Mouse (Mus musculus): ENCODE results near the gene Stk11. TPM values are rescaled to one million over a fixed set of nuclear protein-coding genes. Genes with fewer than 3 reads are reported as not detected.

Gene Stk11
- total and polyA plus RNA-seq, 2 experiments: 71.5 to 110 TPM

DNA sequence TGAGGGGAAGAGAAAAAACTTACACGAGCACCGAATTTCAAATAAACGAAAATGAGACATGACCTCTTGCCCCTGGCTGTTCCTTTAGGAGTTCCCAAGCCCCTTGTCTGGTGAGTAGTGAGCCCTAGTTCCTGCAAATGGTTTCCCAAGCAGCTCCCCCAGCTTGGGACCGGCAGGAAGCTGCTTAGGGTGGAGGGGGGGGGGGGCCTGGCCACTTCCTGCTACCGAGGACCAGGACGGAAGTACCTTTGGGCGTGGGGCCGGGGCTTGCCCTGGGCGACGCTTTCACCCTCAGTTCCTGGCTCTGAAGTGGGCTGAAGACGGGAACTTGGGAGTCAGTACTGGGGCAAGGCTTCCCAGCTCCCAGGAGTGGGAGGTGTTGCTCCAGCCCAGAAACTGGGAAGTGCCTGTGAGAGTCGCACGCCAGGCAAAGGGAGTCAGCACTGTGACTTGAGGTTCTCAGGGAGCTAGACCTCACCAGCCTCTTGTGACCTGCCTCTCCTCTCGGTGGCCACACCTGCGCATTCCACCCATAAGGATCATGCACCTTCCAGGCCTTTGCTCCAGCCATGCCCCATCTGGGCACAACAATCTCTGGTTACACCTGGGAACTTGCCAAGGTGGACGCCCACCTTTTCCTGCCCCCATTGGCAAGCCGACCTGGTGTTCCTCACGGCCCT lies 42.8 kb downstream of the Stk11 start:
- peaks cover 38% of the 10 kb centered on the region for H3K4me1 ChIP-seq (ENCODE audit: control insufficient read depth, insufficient read depth, low read length)
- 5% methylated on average over 18 of the region's 18 CpGs for WGBS

DNA sequence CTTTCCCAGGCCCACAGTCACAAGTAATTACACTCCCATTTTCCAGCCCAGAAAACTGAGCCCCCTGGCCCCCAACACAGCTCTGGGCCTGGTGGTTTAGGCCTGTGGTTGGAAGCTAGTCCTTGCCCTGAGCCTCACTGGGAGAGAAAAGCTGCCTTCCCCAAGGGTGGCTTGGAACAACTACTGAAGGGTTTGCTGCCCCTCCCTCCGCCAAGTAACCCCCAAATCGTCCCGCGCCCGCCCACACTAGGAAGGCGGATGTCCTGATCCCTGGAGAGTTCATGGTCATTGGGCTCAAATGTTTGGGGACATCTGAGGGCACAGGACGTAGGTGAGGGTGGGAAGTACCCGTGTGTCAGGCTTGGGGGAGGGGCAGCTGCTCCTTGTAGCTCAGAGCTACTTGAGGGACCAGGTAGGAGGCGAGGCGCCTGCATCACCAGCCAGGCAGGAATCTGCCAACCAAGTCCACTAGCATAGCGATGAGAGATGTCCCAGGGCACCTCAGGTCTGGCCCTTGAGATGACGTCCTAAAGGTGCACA lies 43.5 kb downstream of the Stk11 start:
- no peak for TF ChIP-seq POLR2A (IDR thresholded peaks at IDR 0.05; ENCODE audit: extremely low read depth, insufficient read depth, low read length)
- TF ChIP-seq CTCF (IDR thresholded peaks at IDR 0.05; ENCODE audit: low read depth, low read length): no peak
- Histone ChIP-seq H3K4me3 (ENCODE audit: insufficient read depth, low read depth, low read length) (0 out of 2 replicates have a peak overlapping the region, but pooled peaks have one; percentile 1), H3K4me1 (ENCODE audit: control insufficient read depth, insufficient read depth, low read length) (peaks cover 35% of the 10 kb centered on the region), H3K27ac (replicated peaks; ENCODE audit: insufficient read depth, low read depth, low read length) (peak overlapping the region; percentile 72), H3K9ac (ENCODE audit: low read depth, low read length) (peak overlapping the region; percentile 28), H3K27me3 (ENCODE audit: control insufficient read depth, insufficient read depth, low read length) (no peaks in the 10 kb centered on the region), H3K36me3 (ENCODE audit: control insufficient read depth, insufficient read depth, low read length) (peaks cover 24% of the 10 kb centered on the region), H3K79me2 (ENCODE audit: control insufficient read depth, insufficient read depth, low read length) (peaks cover 3% of the 10 kb centered on the region; the same call in 1 of the 2 replicates)
- 2% methylated on average over 12 of the region's 12 CpGs for WGBS
- DNase-seq (ENCODE audit: extremely low read depth, low read depth, low spot score): peak; percentile 67

More for the DNA sequence above, 42.8 kb downstream of the Stk11 start:
- Histone ChIP-seq H3K4me3 (ENCODE audit: insufficient read depth, low read depth, low read length) (no peak overlapping the region), H3K79me2 (ENCODE audit: control insufficient read depth, insufficient read depth, low read length) (peaks cover 3% of the 10 kb centered on the region; the same call in 1 of the 2 replicates), H3K9ac (ENCODE audit: low read depth, low read length) (peak overlapping the region; percentile 23), H3K27ac (replicated peaks; ENCODE audit: insufficient read depth, low read depth, low read length) (peak overlapping the region; percentile 72), H3K27me3 (ENCODE audit: control insufficient read depth, insufficient read depth, low read length) (no peaks in the 10 kb centered on the region), H3K36me3 (ENCODE audit: control insufficient read depth, insufficient read depth, low read length) (peaks cover 27% of the 10 kb centered on the region)
- TF ChIP-seq POLR2A (IDR thresholded peaks at IDR 0.05; ENCODE audit: extremely low read depth, insufficient read depth, low read length): no peak
- TF ChIP-seq CTCF (IDR thresholded peaks at IDR 0.05; ENCODE audit: low read depth, low read length): no peak
- peak; percentile 47 for DNase-seq (ENCODE audit: extremely low read depth, low read depth, low spot score)

DNA sequence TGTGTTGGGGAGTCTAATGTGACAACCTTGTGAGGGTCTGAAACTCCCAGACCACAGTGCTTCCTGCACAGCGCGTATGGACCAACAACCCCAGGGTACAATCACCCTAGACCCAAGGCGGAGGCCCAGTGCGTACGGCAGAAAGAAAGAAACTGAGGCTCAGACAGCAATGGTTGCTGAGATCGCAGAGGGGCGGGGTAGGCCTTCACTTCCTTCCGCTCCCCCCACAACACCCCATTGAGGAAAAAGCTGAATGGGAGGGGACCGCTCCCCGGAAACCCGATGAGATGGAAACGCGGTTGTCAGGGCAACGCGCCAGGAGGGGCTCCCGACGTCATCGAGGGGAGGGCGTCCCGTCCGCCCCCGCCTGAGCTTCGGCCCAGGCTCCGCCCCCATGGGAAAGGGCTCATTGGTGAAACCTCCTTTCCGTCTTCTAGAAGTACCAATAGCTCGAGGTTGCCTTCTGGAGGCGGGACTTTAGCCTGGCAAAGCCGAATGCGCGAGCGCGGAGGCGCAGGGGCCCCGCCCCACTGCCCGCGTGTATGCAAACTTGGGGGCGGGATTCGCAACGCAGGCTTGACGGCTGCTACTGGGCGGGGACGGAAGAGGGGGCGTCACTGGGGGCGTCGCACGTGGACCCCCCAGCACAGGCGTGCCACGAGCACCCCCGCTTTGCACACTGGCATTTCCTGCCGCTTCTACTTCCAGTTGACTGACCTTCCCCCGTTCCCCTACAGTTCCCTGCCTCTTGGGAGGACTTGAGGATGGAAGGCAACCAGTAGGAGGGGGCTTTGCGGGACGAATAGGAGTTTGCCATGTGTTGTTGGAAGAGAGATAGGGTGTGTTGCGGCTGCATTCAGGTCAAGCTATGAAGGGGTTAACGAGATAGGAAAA lies 44.2 kb downstream of the Stk11 start:
- Histone ChIP-seq H3K9ac (ENCODE audit: low read depth, low read length) (peak overlapping the region; percentile 28), H3K36me3 (ENCODE audit: control insufficient read depth, insufficient read depth, low read length) (peaks cover 17% of the 10 kb centered on the region; the same call in 1 of the 2 replicates), H3K27me3 (ENCODE audit: control insufficient read depth, insufficient read depth, low read length) (no peaks in the 10 kb centered on the region), H3K27ac (replicated peaks; ENCODE audit: insufficient read depth, low read depth, low read length) (peak overlapping the region; percentile 92), H3K79me2 (ENCODE audit: control insufficient read depth, insufficient read depth, low read length) (no peaks in the 10 kb centered on the region), H3K4me3 (ENCODE audit: insufficient read depth, low read depth, low read length) (peak overlapping the region; percentile 34), H3K4me1 (ENCODE audit: control insufficient read depth, insufficient read depth, low read length) (peaks cover 29% of the 10 kb centered on the region)
- WGBS: under 1% methylated on average over 55 of the region's 55 CpGs
- TF ChIP-seq CTCF (IDR thresholded peaks at IDR 0.05; ENCODE audit: low read depth, low read length): no peak
- no peak for TF ChIP-seq POLR2A (IDR thresholded peaks at IDR 0.05; ENCODE audit: extremely low read depth, insufficient read depth, low read length)
- DNase-seq (ENCODE audit: extremely low read depth, low read depth, low spot score): peak; percentile 91

DNA sequence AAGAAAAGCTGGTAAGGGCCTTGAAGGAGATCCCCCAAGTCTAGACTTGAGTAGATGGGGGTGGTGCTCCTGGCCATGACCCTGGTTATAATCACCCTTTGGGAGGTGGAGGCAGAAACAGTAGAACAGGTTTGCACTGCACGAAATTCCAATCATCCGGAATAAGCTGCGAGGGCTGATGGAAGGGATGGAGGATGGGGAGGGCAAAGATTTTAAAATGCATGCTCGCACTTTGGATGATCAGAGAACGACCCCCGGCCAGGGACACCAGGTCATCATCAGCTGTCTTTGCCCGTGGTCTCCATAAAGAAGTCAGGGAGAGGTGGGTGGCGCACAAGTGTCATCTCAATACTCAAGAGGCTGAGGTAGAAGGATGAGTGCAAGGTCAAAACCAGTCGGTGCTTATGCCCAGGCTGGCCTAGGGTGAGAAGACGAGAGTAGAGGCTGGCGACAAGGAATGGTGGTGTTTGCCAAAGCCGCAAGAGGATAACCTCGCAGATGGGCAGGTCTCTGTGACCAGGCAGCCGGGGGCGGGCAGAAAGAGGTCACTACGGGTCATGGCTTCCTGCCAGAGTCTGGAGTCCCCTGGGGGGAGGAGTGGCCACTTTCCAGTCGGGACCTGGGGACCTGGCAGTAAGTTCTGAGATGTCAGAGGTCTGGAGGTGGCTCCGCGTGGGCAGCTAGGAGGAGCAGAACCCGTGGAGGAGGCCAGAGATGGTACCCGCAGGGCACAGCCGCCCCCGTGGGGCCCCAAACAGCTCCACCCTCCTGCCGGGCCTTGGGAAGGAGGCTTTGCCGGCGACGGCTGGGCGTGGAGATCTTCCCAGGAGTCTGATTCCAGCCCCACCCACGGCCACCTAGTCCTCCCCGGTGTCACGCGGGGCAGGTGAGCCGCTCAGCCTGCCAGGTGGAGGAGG lies 45.1 kb downstream of the Stk11 start:
- TF ChIP-seq CTCF (IDR thresholded peaks at IDR 0.05; ENCODE audit: low read depth, low read length): no peak
- TF ChIP-seq POLR2A (IDR thresholded peaks at IDR 0.05; ENCODE audit: extremely low read depth, insufficient read depth, low read length): no peak
- peaks cover 27% of the 10 kb centered on the region for H3K4me1 ChIP-seq (ENCODE audit: control insufficient read depth, insufficient read depth, low read length)
- peaks cover 13% of the 10 kb centered on the region; the same call in 1 of the 2 replicates for H3K36me3 ChIP-seq (ENCODE audit: control insufficient read depth, insufficient read depth, low read length)
- H3K9ac ChIP-seq (ENCODE audit: low read depth, low read length): peak overlapping the region; percentile 73
- no peaks in the 10 kb centered on the region for H3K79me2 ChIP-seq (ENCODE audit: control insufficient read depth, insufficient read depth, low read length)
- WGBS: under 1% methylated on average over 33 of the region's 33 CpGs
- peak; percentile 93 for DNase-seq (ENCODE audit: extremely low read depth, low read depth, low spot score)
- peak overlapping the region; percentile 56 for H3K4me3 ChIP-seq (ENCODE audit: insufficient read depth, low read depth, low read length)
- H3K27ac ChIP-seq (replicated peaks; ENCODE audit: insufficient read depth, low read depth, low read length): peak overlapping the region; percentile 92
- H3K27me3 ChIP-seq (ENCODE audit: control insufficient read depth, insufficient read depth, low read length): no peaks in the 10 kb centered on the region

Measured in liver, adult 2 months (tissue).